Mouse (Mus musculus): ENCODE data around the gene Olfr1446.

Gene Olfr1446

GRCm38 (mm10) chr19:12893424-12893823, at the start of gene Olfr1446:
Olfr1446 (minus strand) TSS chr19:12893524.
- DNase-seq, result no peak

GRCm38 (mm10) chr19:12930540-12930939, 37.2 kb upstream of the Olfr1446 start, which contains the start of gene Olfr1449:
Olfr1449 (plus strand) TSS chr19:12930840.
- DNase-seq, result no peak

- no peak for DNase-seq
Observed at GRCm38 (mm10) chr19:12924319-12924718, 31.0 kb upstream of the Olfr1446 start, which contains the start of gene Olfr1448. Olfr1448 (minus strand) TSS chr19:12924419.

- DNase-seq, result no peak
Observed at GRCm38 (mm10) chr19:12903643-12904042, 10.3 kb upstream of the Olfr1446 start, which contains the start of gene Olfr1447. Olfr1447 (minus strand) TSS chr19:12903743.

GRCm38 (mm10) chr19:12883555-12883954, 9.8 kb downstream of the Olfr1446 start, which contains the start of gene Olfr1445:
Olfr1445 (plus strand) TSS chr19:12883855.
- DNase-seq, result no peak

- DNase-seq, result no peak
Observed at GRCm38 (mm10) chr19:12856983-12857382, 36.3 kb downstream of the Olfr1446 start, which contains the start of gene Olfr1444. Olfr1444 (plus strand) TSS chr19:12857283.

GRCm38 (mm10) chr19:12846382-12846781, 46.9 kb downstream of the Olfr1446 start, which contains the start of gene Gm5244:
Gm5244 (plus strand) TSS chr19:12846682.
- DNase-seq, result no peak

GRCm38 (mm10) chr19:12838507-12838906, 54.8 kb downstream of the Olfr1446 start:
- DNase-seq, result no peak
